ENCODE assay signal across 18 mouse cellular contexts in genomic region chr13:72301114-72301513, GRCm38 (mm10).
DNase-seq lines count a peak whose midpoint lies in the region; ATAC-seq and TF ChIP-seq lines count a peak whose summit lies in the region.
"Had no signal": no experiment of that assay in that cellular context is flagged by ENCODE, and none has a peak within 500 bp of the region (broad histone marks: within the 10 kb centered on the region; RNA-seq: fewer than 3 reads in every experiment).

No protein-coding gene starts in this region.

- TF ChIP-seq CTCF in kidney, postnatal 0 days (IDR thresholded peaks at IDR 0.05; ENCODE audit: low read depth) = no peak

- H3K4me2 ChIP-seq in hindbrain, embryonic 13.5 days = 0 out of 2 replicates have a peak overlapping the region, but pooled peaks have one; percentile 41
- 0 out of 2 replicates have a peak overlapping the region, but pooled peaks have one; percentile 31 for H3K4me2 ChIP-seq in midbrain, embryonic 14.5 days (ENCODE audit: low read length)
- H3K4me2 ChIP-seq in midbrain, embryonic 13.5 days (replicated peaks) = no peak overlapping the region
- H3K4me2 ChIP-seq in kidney, postnatal 0 days (ENCODE audit: low read length) = peak overlapping the region; percentile 39
- H3K4me2 ChIP-seq: heart, embryonic 11.5 days had no signal

- H3K9ac ChIP-seq in hindbrain, embryonic 13.5 days = no peak overlapping the region
- no peak overlapping the region for H3K9ac ChIP-seq in midbrain, embryonic 14.5 days (replicated peaks; ENCODE audit: low read length)
- no peak overlapping the region for H3K9ac ChIP-seq in midbrain, embryonic 13.5 days (replicated peaks)
- H3K9ac ChIP-seq in kidney, postnatal 0 days (ENCODE audit: low read depth, low read length) = no peak overlapping the region

- no peak for DNase-seq in hindbrain, embryonic 10.5 days (ENCODE audit: low spot score)
- no peak for DNase-seq in midbrain, embryonic 14.5 days
- DNase-seq in kidney, postnatal 0 days (ENCODE audit: low spot score) = no peak
- DNase-seq in lung, postnatal 36 days = peak; percentile 21
- no peak for DNase-seq in adrenal gland, postnatal 4 days (ENCODE audit: low spot score in 2 of 2)
- no peak for DNase-seq in adrenal gland, adult 18-20 months (ENCODE audit: low spot score in 2 of 2)
- DNase-seq: adrenal gland, adult 2 months; B cell, adult 2 months; cerebellum, adult 2 months; embryo, embryonic 11 days; left cerebral cortex, postnatal 4 days; right cerebral cortex, postnatal 4 days; thymus, postnatal 14 days had no signal

- ATAC-seq in hindbrain, embryonic 13.5 days (ENCODE audit: low FRiP score) = no peak
- ATAC-seq in midbrain, embryonic 14.5 days (ENCODE audit: low FRiP score, low TSS enrichment) = no peak
- no peak for ATAC-seq in midbrain, embryonic 13.5 days
- no peak for ATAC-seq in kidney, postnatal 0 days (replicated peaks; ENCODE audit: low FRiP score, low read depth)
- ATAC-seq: inflammation-experienced regulatory T-cells, adult 6 months had no signal

- WGBS in hindbrain, embryonic 13.5 days = 69% methylated on average over 7 of the region's 7 CpGs
- 75% methylated on average over 7 of the region's 7 CpGs for WGBS in hindbrain, embryonic 10.5 days
- 58% methylated on average over 7 of the region's 7 CpGs for WGBS in midbrain, embryonic 14.5 days
- WGBS in midbrain, embryonic 13.5 days = 65% methylated on average over 7 of the region's 7 CpGs
- 47% methylated on average over 7 of the region's 7 CpGs for WGBS in kidney, postnatal 0 days

- H3K27ac ChIP-seq in hindbrain, embryonic 13.5 days = no peak overlapping the region
- H3K27ac ChIP-seq in hindbrain, embryonic 10.5 days = no peak overlapping the region
- H3K27ac ChIP-seq in midbrain, embryonic 14.5 days (replicated peaks; ENCODE audit: low read depth, low read length) = 0 out of 2 replicates have a peak overlapping the region, but pooled peaks have one; percentile 62
- no peak overlapping the region for H3K27ac ChIP-seq in midbrain, embryonic 13.5 days
- no peak overlapping the region for H3K27ac ChIP-seq in kidney, postnatal 0 days

- peaks cover 60% of the 10 kb centered on the region for H3K4me1 ChIP-seq in hindbrain, embryonic 13.5 days (replicated peaks)
- H3K4me1 ChIP-seq in hindbrain, embryonic 10.5 days (replicated peaks) = peaks cover 82% of the 10 kb centered on the region
- peaks cover 56% of the 10 kb centered on the region for H3K4me1 ChIP-seq in midbrain, embryonic 14.5 days (ENCODE audit: control insufficient read depth, insufficient read depth, low read length)
- H3K4me1 ChIP-seq in midbrain, embryonic 13.5 days (replicated peaks) = peaks cover 77% of the 10 kb centered on the region
- no peaks in the 10 kb centered on the region for H3K4me1 ChIP-seq in kidney, postnatal 0 days (replicated peaks; ENCODE audit: insufficient read depth, low read length)

- no peaks in the 10 kb centered on the region for H3K9me3 ChIP-seq in hindbrain, embryonic 13.5 days
- H3K9me3 ChIP-seq in hindbrain, embryonic 10.5 days = no peaks in the 10 kb centered on the region
- H3K9me3 ChIP-seq in midbrain, embryonic 14.5 days (ENCODE audit: control insufficient read depth, low read length) = no peaks in the 10 kb centered on the region
- no peaks in the 10 kb centered on the region for H3K9me3 ChIP-seq in midbrain, embryonic 13.5 days
- H3K9me3 ChIP-seq in kidney, postnatal 0 days (replicated peaks; ENCODE audit: low read length) = no peaks in the 10 kb centered on the region

- H3K36me3 ChIP-seq in hindbrain, embryonic 13.5 days = no peaks in the 10 kb centered on the region
- no peaks in the 10 kb centered on the region for H3K36me3 ChIP-seq in hindbrain, embryonic 10.5 days
- no peaks in the 10 kb centered on the region for H3K36me3 ChIP-seq in midbrain, embryonic 14.5 days (ENCODE audit: control insufficient read depth, insufficient read depth, low read length)
- H3K36me3 ChIP-seq in midbrain, embryonic 13.5 days = no peaks in the 10 kb centered on the region
- no peaks in the 10 kb centered on the region for H3K36me3 ChIP-seq in kidney, postnatal 0 days (ENCODE audit: insufficient read depth, low read length)

- H3K4me3 ChIP-seq in hindbrain, embryonic 13.5 days = no peak overlapping the region
- H3K4me3 ChIP-seq in hindbrain, embryonic 10.5 days = no peak overlapping the region
- no peak overlapping the region for H3K4me3 ChIP-seq in midbrain, embryonic 14.5 days (replicated peaks; ENCODE audit: low read depth, low read length)
- no peak overlapping the region for H3K4me3 ChIP-seq in midbrain, embryonic 13.5 days (replicated peaks)
- no peak overlapping the region for H3K4me3 ChIP-seq in kidney, postnatal 0 days (replicated peaks; ENCODE audit: low read depth, low read length)
- H3K4me3 ChIP-seq: myocyte had no signal

- H3K27me3 ChIP-seq in hindbrain, embryonic 13.5 days = peaks cover 46% of the 10 kb centered on the region
- peaks cover 60% of the 10 kb centered on the region for H3K27me3 ChIP-seq in hindbrain, embryonic 10.5 days (ENCODE audit: insufficient read depth, poor library complexity, severe bottlenecking)
- peaks cover 25% of the 10 kb centered on the region; the same call in 1 of the 2 replicates for H3K27me3 ChIP-seq in midbrain, embryonic 14.5 days (ENCODE audit: control insufficient read depth, insufficient read depth, low read length)
- peaks cover 66% of the 10 kb centered on the region for H3K27me3 ChIP-seq in midbrain, embryonic 13.5 days
- peaks cover 5% of the 10 kb centered on the region; the same call in 1 of the 2 replicates for H3K27me3 ChIP-seq in kidney, postnatal 0 days (ENCODE audit: insufficient read depth, low read length)
